Mouse (Mus musculus) midbrain, postnatal 0 days (tissue): ENCODE results near the gene Rps6ka5. TPM values are rescaled to one million over a fixed set of nuclear protein-coding genes. Genes with fewer than 3 reads are reported as not detected.

Experiments used
- ATAC-seq: fragments of 200-750 bp; cut with Nextera tagmentation; 2 replicates; pipeline ENCODE4 v1.8.0; 2017; ENCODE audit warnings: moderate number of reproducible peaks, mild to moderate bottlenecking, moderate TSS enrichment, moderate library complexity; ENCODE audit not compliant: low FRiP score
- DNase-seq: peaks from one replicate; pipeline ENCODE4 v3.0.0-alpha.2; 2015; ENCODE audit warnings: low spot score
- H3K27ac ChIP-seq: fragments of 300-500 bp; sonication (generic); 2 replicates; pipeline ENCODE4 v1.5.1; 2014; ENCODE audit warnings: low read depth, mild to moderate bottlenecking, low read length, mixed read lengths
- H3K27me3 ChIP-seq: fragments of 300-500 bp; sonication (generic); 2 replicates; pipeline ENCODE4 v1.6.1; 2014; ENCODE audit warnings: low read length, control low read depth, mixed read lengths; ENCODE audit not compliant: insufficient read depth
- H3K36me3 ChIP-seq: fragments of 300-500 bp; sonication (generic); 2 replicates; pipeline ENCODE4 v1.6.1; 2014; ENCODE audit warnings: low read length, control low read depth, mixed read lengths; ENCODE audit not compliant: insufficient read depth
- H3K4me1 ChIP-seq: fragments of 300-500 bp; sonication (generic); 2 replicates; pipeline ENCODE4 v1.6.1; 2014; ENCODE audit warnings: mild to moderate bottlenecking, control low read depth, antibody characterized with exemption, low read length, mixed read lengths; ENCODE audit not compliant: insufficient read depth
- H3K4me2 ChIP-seq: fragments of 300-500 bp; sonication (generic); 2 replicates; pipeline ENCODE4 v1.6.1; 2014; ENCODE audit warnings: low read depth, mild to moderate bottlenecking, low read length, mixed read lengths; ENCODE audit not compliant: poor library complexity, severe bottlenecking
- H3K4me3 ChIP-seq: fragments of 300-500 bp; sonication (generic); 2 replicates; pipeline ENCODE4 v1.5.1; 2014; ENCODE audit warnings: low read depth, mild to moderate bottlenecking, low read length, moderate library complexity
- H3K9ac ChIP-seq: fragments of 300-500 bp; sonication (generic); replicated peaks from 2 replicates; pipeline ENCODE4 v1.6.1; 2014; ENCODE audit warnings: mild to moderate bottlenecking, low read length, moderate library complexity, mixed read lengths; ENCODE audit not compliant: poor library complexity, severe bottlenecking
- H3K9me3 ChIP-seq: fragments of 300-500 bp; sonication (generic); 2 replicates; pipeline ENCODE4 v1.6.1; 2016; ENCODE audit warnings: low read length, control low read depth
- CTCF ChIP-seq: IDR thresholded peaks from 2 replicates; pipeline ENCODE4 v1.5.1; 2016; ENCODE audit warnings: antibody characterized with exemption, mild to moderate bottlenecking
- WGBS: fragments of 180-500 bp; shearing (Covaris S2); extraction: QIAGEN DNeasy Blood & Tissue Kit; methylation state at CpG from one replicate; pipeline ENCODE4 v1.1.7; 2014; 5-methylcytosine and 5-hydroxymethylcytosine counted together
- polyA plus RNA-seq: library from polyadenylated mRNA; unstranded; fragments of >200 nt; fragmentation: Nextera tagmentation; extraction: Ambion mirVana; gene quantifications from 2 replicates; pipeline ENCODE4 v1.2.1, GENCODE M21; 2015
- total RNA-seq: library from RNA; depleted of rRNA; stranded (reverse); fragments of >200 nt; gene quantifications from 2 replicates; pipeline ENCODE4 v1.2.3, GENCODE M21; 2014

Rps6ka5 gene
- total and polyA plus RNA-seq, 2 experiments from 2014 or later: 4.9 to 12.6 TPM

DNA sequence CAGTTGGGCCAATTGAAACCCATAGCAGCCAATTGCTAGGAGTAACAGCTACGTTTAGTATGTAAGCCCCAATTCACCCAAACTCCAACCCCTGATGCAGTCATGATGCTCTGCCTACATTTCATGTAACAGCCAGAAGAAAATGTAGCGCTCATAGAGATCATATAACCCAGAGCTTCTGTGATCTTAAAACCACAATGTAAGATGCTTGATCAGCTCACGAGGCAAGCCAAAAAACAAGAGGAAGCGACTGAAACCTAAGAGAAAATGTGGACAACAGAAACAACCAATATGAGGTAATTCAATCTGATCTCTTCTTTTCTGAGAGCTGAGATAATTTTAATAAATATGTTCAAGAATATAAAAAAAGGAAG, 182.6 kb downstream of the Rps6ka5 start:
- WGBS: 90% methylated on average over 4 of the region's 4 CpGs
- TF ChIP-seq CTCF: no peak
- DNase-seq: no peak
- Histone ChIP-seq H3K9ac (no peak overlapping the region), H3K4me3 (no peak overlapping the region), H3K27ac (no peak overlapping the region), H3K36me3 (no peaks in the 10 kb centered on the region), H3K27me3 (no peaks in the 10 kb centered on the region), H3K4me1 (no peaks in the 10 kb centered on the region), H3K9me3 (no peaks in the 10 kb centered on the region), H3K4me2 (no peak overlapping the region)
- no peak for ATAC-seq

DNA sequence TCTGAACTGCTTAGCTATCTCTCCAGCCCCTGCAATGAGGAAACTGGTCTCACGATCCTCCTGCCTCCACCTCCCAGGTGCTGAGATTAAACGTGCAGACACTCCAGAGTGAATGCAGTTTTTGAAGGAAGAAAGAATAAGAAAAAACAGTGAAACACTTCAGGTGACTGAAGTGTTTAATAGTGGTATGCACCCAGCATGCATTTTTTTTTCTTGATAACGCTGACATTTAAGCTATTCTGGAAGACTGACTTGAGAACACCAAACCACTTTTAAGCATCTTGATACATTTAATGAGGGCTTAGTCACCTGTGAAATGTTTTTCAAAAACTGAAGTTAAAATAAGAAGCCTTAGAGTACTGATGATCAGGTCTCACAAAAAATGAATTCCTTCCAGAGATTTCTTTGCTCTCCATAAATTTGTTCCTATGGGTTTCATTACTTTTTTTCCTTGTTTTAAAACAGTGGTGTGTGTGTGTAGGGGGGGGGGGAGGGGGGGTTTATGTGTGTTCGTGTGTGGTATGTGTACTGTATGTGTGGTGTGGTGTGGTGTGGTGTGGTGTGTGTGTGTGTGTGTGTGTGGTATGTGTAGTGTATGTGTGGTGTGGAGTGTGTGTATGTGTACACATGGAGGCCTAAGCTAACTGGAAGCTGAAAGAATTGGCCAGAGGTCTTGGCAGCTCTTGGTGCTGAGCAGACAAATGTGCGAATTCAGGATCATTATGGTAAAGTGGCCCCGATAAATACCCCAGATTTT, 183.2 kb downstream of the Rps6ka5 start:
- ATAC-seq: no peak

DNA sequence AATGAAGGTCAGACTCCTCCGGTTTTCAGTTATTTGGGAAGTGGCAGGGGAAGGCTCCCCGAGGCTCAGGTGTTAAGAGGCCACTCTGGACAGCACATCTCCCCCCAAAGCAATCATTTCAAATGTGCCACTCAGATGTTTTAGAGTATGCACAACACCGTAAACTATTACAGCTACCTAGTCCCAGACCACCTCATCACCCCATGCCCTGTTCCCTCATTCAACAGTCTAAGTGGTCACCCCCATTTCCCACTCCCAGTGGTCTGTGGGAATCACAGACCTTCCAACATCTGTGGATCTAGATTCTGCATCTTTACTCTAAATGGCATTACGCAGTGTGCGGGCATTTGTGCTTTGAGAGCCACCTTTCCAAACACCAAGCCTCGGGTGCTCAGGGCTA, 184.3 kb downstream of the Rps6ka5 start:
- Histone ChIP-seq H3K27me3 (no peaks in the 10 kb centered on the region), H3K27ac (no peak overlapping the region), H3K4me1 (no peaks in the 10 kb centered on the region), H3K9me3 (no peaks in the 10 kb centered on the region), H3K9ac (no peak overlapping the region), H3K4me3 (no peak overlapping the region), H3K4me2 (no peak overlapping the region), H3K36me3 (no peaks in the 10 kb centered on the region)
- ATAC-seq: no peak
- no peak for TF ChIP-seq CTCF
- WGBS: 91% methylated on average over 6 of the region's 6 CpGs
- no peak for DNase-seq

More for the DNA sequence above, 183.2 kb downstream of the Rps6ka5 start:
- H3K9me3 ChIP-seq: no peaks in the 10 kb centered on the region
- H3K4me3 ChIP-seq: no peak overlapping the region
- H3K4me2 ChIP-seq: no peak overlapping the region
- no peaks in the 10 kb centered on the region for H3K4me1 ChIP-seq
- no peak for DNase-seq
- H3K27me3 ChIP-seq: no peaks in the 10 kb centered on the region
- TF ChIP-seq CTCF: no peak
- WGBS: 82% methylated on average over 6 of the region's 6 CpGs
- H3K36me3 ChIP-seq: no peaks in the 10 kb centered on the region
- H3K27ac ChIP-seq: no peak overlapping the region
- H3K9ac ChIP-seq: no peak overlapping the region

- TF ChIP-seq CTCF: no peak
Observed at GRCm38 (mm10) chr12:100542076-100542475, 184.7 kb downstream of the Rps6ka5 start.

DNA sequence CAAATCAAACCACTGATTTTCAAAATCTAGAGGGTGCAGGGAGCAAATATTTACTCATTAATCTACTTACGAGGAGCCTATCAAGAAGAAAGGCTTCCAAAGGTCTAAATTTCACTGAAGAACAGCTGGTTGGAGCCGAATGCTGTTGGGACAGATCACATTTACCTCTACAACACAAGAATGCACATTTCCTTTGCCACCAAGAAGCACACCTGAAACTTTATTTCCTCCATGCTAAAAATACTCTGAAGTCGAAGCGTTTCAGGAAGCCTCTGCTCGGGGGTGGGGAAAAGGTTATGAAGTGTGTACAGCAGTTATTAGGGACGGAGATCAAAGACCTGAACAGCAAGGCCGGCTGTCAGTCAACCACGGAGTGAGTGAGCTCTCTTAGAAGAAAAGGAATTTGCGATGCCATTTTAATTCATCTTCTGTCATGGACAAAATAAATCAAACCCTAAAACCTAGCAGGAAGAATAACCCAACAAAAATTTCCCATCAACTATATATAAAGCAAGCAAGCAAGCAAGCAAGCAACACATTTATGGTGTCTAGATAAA, 187.5 kb downstream of the Rps6ka5 start:
- no peak overlapping the region for H3K27ac ChIP-seq
- H3K9ac ChIP-seq: no peak overlapping the region
- peaks cover 2% of the 10 kb centered on the region; the same call in 1 of the 2 replicates for H3K4me1 ChIP-seq
- no peak overlapping the region for H3K4me2 ChIP-seq
- no peaks in the 10 kb centered on the region for H3K36me3 ChIP-seq
- no peak overlapping the region for H3K4me3 ChIP-seq
- no peaks in the 10 kb centered on the region for H3K27me3 ChIP-seq
- no peak for TF ChIP-seq CTCF
- ATAC-seq (no peak), DNase-seq (no peak)
- no peaks in the 10 kb centered on the region for H3K9me3 ChIP-seq
- WGBS: 51% methylated on average over 9 of the region's 9 CpGs

More at GRCm38 (mm10) chr12:100542076-100542475, 184.7 kb downstream of the Rps6ka5 start:
- WGBS: 59% methylated on average over 3 of the region's 3 CpGs
- Histone ChIP-seq H3K9me3 (no peaks in the 10 kb centered on the region), H3K4me2 (no peak overlapping the region), H3K4me3 (no peak overlapping the region), H3K27me3 (no peaks in the 10 kb centered on the region), H3K36me3 (no peaks in the 10 kb centered on the region), H3K9ac (no peak overlapping the region), H3K27ac (no peak overlapping the region), H3K4me1 (no peaks in the 10 kb centered on the region)
- DNase-seq (no peak), ATAC-seq (no peak)

DNA sequence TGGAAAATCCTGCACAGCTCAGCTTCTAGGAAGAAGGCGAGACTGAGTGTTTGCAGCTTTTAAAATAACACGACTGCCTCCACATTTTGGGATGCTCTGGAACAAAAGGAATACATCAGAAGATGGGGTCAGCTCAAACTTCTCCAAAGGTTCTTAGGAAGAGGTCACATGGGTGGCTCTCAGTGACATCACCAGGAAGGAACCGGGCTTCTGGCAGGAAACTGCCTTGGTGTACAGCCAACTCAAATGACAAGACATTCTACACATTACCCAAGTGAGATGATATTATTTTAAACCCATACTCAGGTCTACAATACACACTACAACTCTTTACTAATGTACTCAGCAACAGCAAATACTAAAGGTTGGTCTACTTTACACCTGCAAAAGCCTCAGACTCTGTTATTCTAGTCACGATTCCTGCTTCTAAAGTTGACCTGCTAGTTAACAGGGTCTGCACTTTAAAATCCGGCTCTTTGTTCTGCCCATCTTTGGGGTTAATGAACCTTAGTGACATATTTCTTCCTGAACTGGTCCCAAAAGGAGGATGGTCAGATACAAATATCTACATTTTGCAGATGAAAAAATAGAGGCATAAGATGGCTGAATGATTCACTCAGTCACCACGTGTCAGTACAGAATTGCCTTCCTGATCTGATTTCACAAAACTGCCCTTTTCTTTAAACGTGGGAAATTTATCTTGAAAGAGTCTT, 188.2 kb downstream of the Rps6ka5 start:
- 71% methylated on average over 7 of the region's 7 CpGs for WGBS
- TF ChIP-seq CTCF: no peak
- no peak overlapping the region for H3K4me2 ChIP-seq
- H3K9ac ChIP-seq: no peak overlapping the region
- no peaks in the 10 kb centered on the region for H3K9me3 ChIP-seq
- H3K27ac ChIP-seq: no peak overlapping the region
- peaks cover 4% of the 10 kb centered on the region; the same call in 1 of the 2 replicates for H3K4me1 ChIP-seq
- no peaks in the 10 kb centered on the region for H3K27me3 ChIP-seq
- no peak for DNase-seq
- H3K36me3 ChIP-seq: no peaks in the 10 kb centered on the region
- ATAC-seq: no peak
- H3K4me3 ChIP-seq: no peak overlapping the region
